Mouse (Mus musculus) cortical plate, adult 2 months (tissue): ENCODE measurements at regions not wholly inside any gene's neighbourhood (a gene's known extent, or its start where the extent isn't known, plus 50 kb on each side); places are given as distances from the start of the nearest gene placed in this dataset.

Experiments
- CTCF ChIP-seq: fragments of 200-500 bp; IDR thresholded peaks from 2 replicates; pipeline ENCODE4 v1.5.1; 2011; ENCODE audit warnings: mild to moderate bottlenecking, control low read depth, low read length; ENCODE audit not compliant: insufficient read depth; ENCODE audit errors: extremely low read depth
- POLR2A ChIP-seq: fragments of 200-500 bp; IDR thresholded peaks from 2 replicates; pipeline ENCODE4 v1.6.1; 2011; ENCODE audit warnings: mild to moderate bottlenecking, low read length, control low read depth; ENCODE audit not compliant: insufficient read depth; ENCODE audit errors: extremely low read depth

- TF ChIP-seq CTCF (no peak), POLR2A (no peak)
These were observed 220.1 kb downstream of the Ktn1 start for GRCm38 (mm10) chr14:47868258-47868780.
